Mouse (Mus musculus): ENCODE measurements around the gene Ints11.

DNA sequence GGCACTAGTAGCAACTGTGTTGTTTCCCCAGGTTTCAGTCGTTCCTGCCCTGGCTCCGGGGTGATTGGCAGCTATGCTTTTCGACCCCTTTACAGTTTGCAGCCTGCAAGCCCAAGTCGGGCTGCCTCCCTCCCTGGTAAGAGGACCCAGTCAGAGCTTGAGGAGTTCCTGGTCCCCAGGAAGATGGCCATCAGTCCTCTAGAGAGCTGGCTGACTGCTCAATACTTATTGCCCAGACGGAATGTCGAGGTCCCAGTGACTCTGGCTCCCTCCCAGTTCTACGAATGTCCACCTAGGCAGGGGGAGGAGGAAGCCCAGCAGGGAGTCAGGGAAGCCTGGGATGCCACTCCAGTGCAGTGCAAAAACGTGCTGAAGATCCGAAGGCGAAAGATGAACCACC is 37.0 kb upstream of the Ints11 start:
- TF ChIP-seq CTCF (IDR thresholded peaks at IDR 0.05; ENCODE audit: control insufficient read depth, insufficient read depth, insufficient read length) (no peak), MAX (IDR thresholded peaks at IDR 0.05) (no peak), CEBPB (IDR thresholded peaks at IDR 0.05; ENCODE audit: low read depth) (no peak)
